Mouse (Mus musculus) kidney, embryonic 15.5 days (tissue): Measurements from ENCODE around the gene Cryba4. TPM values are rescaled to one million over a fixed set of nuclear protein-coding genes. Genes with fewer than 3 reads are reported as not detected.

Experiments
- ATAC-seq: fragments of 200-750 bp; cut with Nextera tagmentation; replicated peaks from 2 replicates; pipeline ENCODE4 v1.8.0; 2017; ENCODE audit warnings: moderate TSS enrichment; ENCODE audit not compliant: low FRiP score
- H3K27ac ChIP-seq: fragments of 300-500 bp; sonication (generic); 2 replicates; pipeline ENCODE4 v1.5.1; 2015; ENCODE audit warnings: mild to moderate bottlenecking, inconsistent platforms
- H3K27me3 ChIP-seq: fragments of 300-500 bp; sonication (generic); 2 replicates; pipeline ENCODE4 v1.6.1; 2015; ENCODE audit warnings: inconsistent platforms
- H3K36me3 ChIP-seq: fragments of 300-500 bp; sonication (generic); 2 replicates; pipeline ENCODE4 v1.6.1; 2015; ENCODE audit warnings: inconsistent platforms
- H3K4me1 ChIP-seq: fragments of 300-500 bp; sonication (generic); 2 replicates; pipeline ENCODE4 v1.6.1; 2015; ENCODE audit warnings: inconsistent platforms
- H3K4me2 ChIP-seq: fragments of 300-500 bp; sonication (generic); 2 replicates; pipeline ENCODE4 v1.6.1; 2015; ENCODE audit warnings: moderate library complexity, mild to moderate bottlenecking, inconsistent platforms
- H3K4me3 ChIP-seq: fragments of 300-500 bp; sonication (generic); replicated peaks from 2 replicates; pipeline ENCODE4 v1.5.1; 2015; ENCODE audit warnings: mild to moderate bottlenecking, inconsistent platforms
- H3K9ac ChIP-seq: fragments of 300-500 bp; sonication (generic); 2 replicates; pipeline ENCODE4 v1.6.1; 2015; ENCODE audit warnings: mild to moderate bottlenecking, inconsistent platforms
- H3K9me3 ChIP-seq: fragments of 300-500 bp; sonication (generic); replicated peaks from 2 replicates; pipeline ENCODE4 v1.6.1; 2016; ENCODE audit warnings: inconsistent platforms
- WGBS: fragments of 180-500 bp; shearing (Covaris S2); methylation state at CpG from one replicate; pipeline ENCODE4 v1.1.7; 2015; ENCODE audit warnings: mixed read lengths; 5-methylcytosine and 5-hydroxymethylcytosine counted together
- polyA plus RNA-seq: library from polyadenylated mRNA; unstranded; fragments of >200 nt; fragmentation: Nextera tagmentation; extraction: Ambion mirVana; gene quantifications from 2 replicates; pipeline ENCODE4 v1.2.1, GENCODE M21; 2015

Gene Cryba4
- polyA plus RNA-seq, 1 experiment from 2014 or later, result 0.99 TPM

- Histone ChIP-seq H3K27ac (no peak overlapping the region), H3K4me1 (peaks cover 15% of the 10 kb centered on the region), H3K4me2 (peak overlapping the region; percentile 40), H3K4me3 (no peak overlapping the region), H3K36me3 (no peaks in the 10 kb centered on the region), H3K9ac (no peak overlapping the region), H3K9me3 (no peaks in the 10 kb centered on the region), H3K27me3 (peaks cover 4% of the 10 kb centered on the region; the same call in 1 of the 2 replicates)
- ATAC-seq, result peak; percentile 52
- 20% methylated on average over 16 of the region's 16 CpGs for WGBS
Measured at GRCm38 (mm10) chr5:112206543-112207255, 45.6 kb downstream of the Cryba4 start.

DNA sequence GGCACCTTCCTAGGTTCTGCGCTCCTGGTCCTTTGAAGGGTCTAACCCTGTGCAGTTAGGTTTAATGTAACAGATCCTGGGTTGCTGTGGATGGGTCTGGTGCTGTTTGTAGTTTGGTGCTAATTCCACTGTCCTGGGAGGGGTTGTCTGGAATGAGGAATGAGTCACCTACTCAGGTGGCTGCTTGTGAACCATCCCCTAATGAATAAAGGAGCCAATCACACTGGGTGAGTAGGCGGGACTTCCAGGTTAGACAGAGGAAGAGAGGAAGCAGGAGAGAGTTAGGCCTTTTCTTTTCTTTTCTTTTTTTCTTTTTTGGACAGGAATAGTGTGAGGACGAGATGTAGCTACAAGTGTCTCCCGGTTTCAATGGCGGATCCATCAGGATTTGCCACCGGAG, 52.7 kb downstream of the Cryba4 start:
- Histone ChIP-seq H3K4me2 (no peak overlapping the region), H3K27me3 (no peaks in the 10 kb centered on the region), H3K9ac (no peak overlapping the region), H3K4me3 (no peak overlapping the region), H3K4me1 (0 out of 2 replicates have a peak, but pooled peaks cover 4% of the 10 kb centered on the region), H3K9me3 (no peaks in the 10 kb centered on the region), H3K27ac (no peak overlapping the region), H3K36me3 (no peaks in the 10 kb centered on the region)
- WGBS, result 91% methylated on average over 6 of the region's 6 CpGs
- no peak for ATAC-seq

Other genes with a start within 250 kb of the Cryba4 start
- 2.1 and 2.4 TPM in 2 replicates for gene Crybb1, start 3.3 kb upstream of the Cryba4 start, polyA plus RNA-seq
- 53.4 and 60.0 TPM in 2 replicates for gene Tpst2, start 24.2 kb upstream of the Cryba4 start, polyA plus RNA-seq
- 30.5 and 33.8 TPM in 2 replicates for gene Tfip11, start 73.8 kb upstream of the Cryba4 start, polyA plus RNA-seq
- 38.5 and 44.8 TPM in 2 replicates for gene Srrd, start 90.5 kb upstream of the Cryba4 start, polyA plus RNA-seq
- 33.4 and 39.1 TPM in 2 replicates for gene Hps4, start 90.6 kb upstream of the Cryba4 start, polyA plus RNA-seq
- gene Gm6583, start 103.5 kb upstream of the Cryba4 start, polyA plus RNA-seq, result 0.19 and 0.26 TPM in 2 replicates
- gene Asphd2, start 142.3 kb upstream of the Cryba4 start, polyA plus RNA-seq, result 6.9 and 8.1 TPM in 2 replicates
- not detected in 2 replicates for gene Gm6588, start 196.9 kb upstream of the Cryba4 start, polyA plus RNA-seq